Mouse (Mus musculus) intestine, embryonic 14.5 days (tissue): ENCODE results near the gene Gm11541. TPM values are rescaled to one million over a fixed set of nuclear protein-coding genes. Genes with fewer than 3 reads are reported as not detected.
"Not testable (repeated sequence)": the region's sequence is repeated elsewhere in the genome, so short reads cannot be mapped to it uniquely, and the experiment has no call there.

Experiments
- ATAC-seq: fragments of 200-750 bp; cut with Nextera tagmentation; replicated peaks from 2 replicates; pipeline ENCODE4 v1.8.0; 2017; ENCODE audit warnings: low read depth, moderate number of reproducible peaks, moderate TSS enrichment, moderate library complexity; ENCODE audit not compliant: low FRiP score, low TSS enrichment
- DNase-seq: peaks from one replicate; pipeline ENCODE4 v3.0.0-alpha.2; 2018; ENCODE audit warnings: low spot score
- H3K27ac ChIP-seq: fragments of 300-500 bp; sonication (generic); 2 replicates; pipeline ENCODE4 v1.5.1; 2014; ENCODE audit warnings: low read depth, mild to moderate bottlenecking, control low read depth
- H3K27me3 ChIP-seq: fragments of 300-500 bp; sonication (generic); replicated peaks from 2 replicates; pipeline ENCODE4 v1.6.1; 2014; ENCODE audit warnings: low read length, control low read depth; ENCODE audit not compliant: control insufficient read depth, insufficient read depth
- H3K36me3 ChIP-seq: fragments of 300-500 bp; sonication (generic); 2 replicates; pipeline ENCODE4 v1.6.1; 2014; ENCODE audit warnings: low read length, control low read depth; ENCODE audit not compliant: control insufficient read depth, insufficient read depth
- H3K4me1 ChIP-seq: fragments of 300-500 bp; sonication (generic); replicated peaks from 2 replicates; pipeline ENCODE4 v1.6.1; 2014; ENCODE audit warnings: low read length, control low read depth, mixed read lengths; ENCODE audit not compliant: control insufficient read depth, insufficient read depth
- H3K4me2 ChIP-seq: fragments of 300-500 bp; sonication (generic); 2 replicates; pipeline ENCODE4 v1.6.1; 2014; ENCODE audit warnings: low read length
- H3K4me3 ChIP-seq: fragments of 300-500 bp; sonication (generic); 2 replicates; pipeline ENCODE4 v1.5.1; 2014; ENCODE audit warnings: low read depth, low read length, control low read depth, mixed read lengths
- H3K9ac ChIP-seq: fragments of 300-500 bp; sonication (generic); 2 replicates; pipeline ENCODE4 v1.6.1; 2014; ENCODE audit warnings: mild to moderate bottlenecking, low read length
- H3K9me3 ChIP-seq: fragments of 300-500 bp; sonication (generic); 2 replicates; pipeline ENCODE4 v1.6.1; 2016; ENCODE audit warnings: low read length, control low read depth; ENCODE audit not compliant: control insufficient read depth
- WGBS: fragments of 180-500 bp; shearing (Covaris S2); extraction: QIAGEN DNeasy Blood & Tissue Kit; methylation state at CpG from one replicate; pipeline ENCODE4 v1.1.7; 2014; 5-methylcytosine and 5-hydroxymethylcytosine counted together
- polyA plus RNA-seq: library from polyadenylated mRNA; unstranded; fragments of >200 nt; fragmentation: Nextera tagmentation; extraction: Ambion mirVana; gene quantifications from 2 replicates; pipeline ENCODE4 v1.2.1, GENCODE M21; 2014

Gm11541 gene
- polyA plus RNA-seq, 1 experiment from 2014 or later = 0.89 TPM

DNA sequence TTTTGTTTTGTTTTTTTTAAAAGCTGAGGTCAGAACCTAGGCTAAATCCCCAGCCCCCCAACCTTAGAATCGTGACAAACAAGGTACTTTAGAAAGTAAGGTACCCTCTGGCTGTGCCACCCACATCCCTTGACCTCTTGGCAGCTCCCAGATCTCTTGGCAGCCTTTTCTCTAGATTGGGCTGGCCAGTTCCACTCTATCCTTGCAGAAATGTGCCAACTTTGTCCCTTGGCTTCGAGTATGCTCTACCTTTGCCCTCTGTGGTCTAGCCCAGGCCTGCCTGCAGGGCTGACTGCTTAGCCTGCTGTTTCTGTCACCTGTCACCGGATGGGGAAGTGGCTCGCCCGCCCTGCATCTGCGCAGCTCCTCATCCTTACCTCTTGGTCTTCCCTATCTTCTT, 39.0 kb downstream of the Gm11541 start:
- Histone ChIP-seq H3K9ac (no peak overlapping the region), H3K27me3 (no peaks in the 10 kb centered on the region), H3K4me3 (no peak overlapping the region), H3K4me1 (no peaks in the 10 kb centered on the region), H3K36me3 (peaks cover 91% of the 10 kb centered on the region), H3K27ac (no peak overlapping the region), H3K4me2 (no peak overlapping the region), H3K9me3 (no peaks in the 10 kb centered on the region)
- DNase-seq (no peak), ATAC-seq (no peak)
- WGBS = 88% methylated on average over 6 of the region's 6 CpGs

DNA sequence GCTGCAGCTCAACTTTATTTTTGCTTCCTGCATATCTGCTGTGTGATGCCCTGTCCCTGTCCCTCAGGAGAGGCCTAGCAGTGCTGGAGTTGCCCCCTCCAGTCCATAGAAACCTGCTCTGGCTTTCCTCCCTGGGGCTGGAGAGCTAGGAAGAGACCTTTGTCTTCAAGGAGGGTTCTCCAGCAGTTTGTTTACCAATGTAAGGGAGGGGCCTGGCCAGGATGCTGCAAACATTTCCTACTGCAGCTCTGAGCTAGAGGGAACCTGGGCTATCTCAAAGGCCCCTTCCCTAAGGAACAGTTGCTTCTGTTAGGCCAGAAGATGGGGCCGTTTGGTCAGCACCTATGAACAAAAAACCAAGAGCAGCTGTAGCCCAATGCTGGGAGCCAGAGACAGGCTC, 43.0 kb downstream of the Gm11541 start:
- Histone ChIP-seq H3K36me3 (peaks cover 81% of the 10 kb centered on the region), H3K9ac (no peak overlapping the region), H3K27ac (no peak overlapping the region), H3K4me3 (no peak overlapping the region), H3K9me3 (no peaks in the 10 kb centered on the region), H3K27me3 (no peaks in the 10 kb centered on the region), H3K4me2 (no peak overlapping the region), H3K4me1 (no peaks in the 10 kb centered on the region)
- DNase-seq = no peak
- WGBS = 44% methylated on average over 1 of the region's 1 CpGs
- ATAC-seq = no peak

DNA sequence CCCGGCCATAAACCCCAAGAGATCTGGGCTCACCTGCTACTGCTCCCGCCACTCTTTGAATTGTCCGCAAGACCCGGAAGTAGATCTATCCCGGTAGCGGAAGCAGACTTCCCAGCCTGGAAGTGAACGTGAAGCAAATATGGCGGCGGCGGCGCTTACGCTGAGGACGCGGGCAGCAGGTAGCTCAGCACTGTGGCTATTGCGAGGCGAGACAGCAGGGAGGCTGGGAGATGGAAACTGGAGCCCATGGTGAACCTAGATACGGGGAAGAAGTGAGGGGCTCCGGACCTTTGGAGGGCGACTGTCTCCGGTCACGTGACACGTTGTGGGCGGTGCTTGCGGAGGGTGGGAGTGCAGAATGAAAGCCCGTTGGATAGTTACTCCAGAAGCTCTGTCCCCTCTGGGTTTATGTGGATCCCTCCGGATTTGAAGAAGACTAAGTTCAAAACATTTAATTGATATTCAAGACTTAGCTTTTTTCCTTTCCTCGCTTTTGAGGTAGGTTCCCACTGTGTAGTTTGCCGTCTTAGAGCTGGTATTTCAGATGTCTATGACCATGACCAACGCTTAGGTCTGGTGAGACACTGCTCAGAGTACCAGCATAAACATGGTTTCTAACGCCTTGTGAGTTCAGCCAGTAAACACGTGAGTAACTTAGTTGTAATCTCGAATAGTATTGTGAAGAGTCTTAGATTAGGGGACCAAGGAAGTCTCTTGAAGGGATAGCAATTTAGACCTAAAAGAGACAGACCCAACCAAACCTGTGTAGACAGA, 50.4 kb downstream of the Gm11541 start, which contains the start of the genes Mrpl27 and Eme1:
Gene Mrpl27, plus strand, starts transcription at position 105 of the 774 bp plus-strand sequence.
Gene Eme1, minus strand, starts transcription at position 302 of the 774 bp plus-strand sequence.
- 1% methylated on average over 32 of the region's 32 CpGs for WGBS
- H3K27me3 ChIP-seq = no peaks in the 10 kb centered on the region
- ATAC-seq (peak; percentile 91), DNase-seq (peak; percentile 96)
- peak within 1 kb of the TSS; percentile 79 for H3K4me3 ChIP-seq
- peak within 1 kb of the TSS; percentile 92 for H3K27ac ChIP-seq
- peak within 1 kb of the TSS; percentile 94 for H3K4me2 ChIP-seq
- H3K36me3 ChIP-seq = peaks cover 37% of the 10 kb centered on the region
- H3K9me3 ChIP-seq = no peaks in the 10 kb centered on the region
- H3K9ac ChIP-seq = peak within 1 kb of the TSS; percentile 67
- H3K4me1 ChIP-seq = peaks cover 8% of the 10 kb centered on the region

GRCm38 (mm10) chr11:94652973-94653372, 51.3 kb downstream of the Gm11541 start:
- no peak overlapping the region for H3K27ac ChIP-seq
- DNase-seq = no peak
- peak overlapping the region; percentile 79 for H3K4me3 ChIP-seq
- 39% methylated on average over 8 of the region's 8 CpGs for WGBS
- H3K4me2 ChIP-seq = peak overlapping the region; percentile 94
- H3K9ac ChIP-seq = peak overlapping the region; percentile 67
- no peaks in the 10 kb centered on the region for H3K27me3 ChIP-seq
- no peak for ATAC-seq
- no peaks in the 10 kb centered on the region for H3K9me3 ChIP-seq
- peaks cover 8% of the 10 kb centered on the region for H3K4me1 ChIP-seq
- H3K36me3 ChIP-seq = peaks cover 33% of the 10 kb centered on the region

DNA sequence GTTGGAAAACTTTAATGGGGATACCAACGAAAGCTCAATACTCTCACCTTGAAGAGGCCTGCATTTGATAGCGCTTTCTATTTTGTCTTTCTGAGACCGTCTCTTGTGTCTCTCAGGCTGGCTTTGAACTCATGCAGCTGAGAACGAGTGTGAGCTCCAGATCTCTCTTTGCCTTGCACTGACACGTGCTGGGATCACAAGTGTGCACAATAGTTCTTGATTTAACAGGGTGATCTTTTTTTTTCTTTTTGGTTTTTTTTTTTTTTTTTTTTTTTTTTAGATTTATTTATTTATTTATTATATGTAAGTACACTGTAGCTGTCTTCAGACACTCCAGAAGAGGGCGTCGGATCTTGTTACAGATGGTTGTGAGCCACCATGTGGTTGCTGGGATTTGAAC, 53.1 kb downstream of the Gm11541 start:
- H3K4me3 ChIP-seq, H3K4me1 ChIP-seq, H3K27me3 ChIP-seq, H3K4me2 ChIP-seq, ATAC-seq, H3K9ac ChIP-seq, DNase-seq, H3K9me3 ChIP-seq, H3K27ac ChIP-seq: not testable (repeated sequence)
- H3K36me3 ChIP-seq = peaks cover 35% of the 10 kb centered on the region
- WGBS = 98% methylated on average over 5 of the region's 7 CpGs

DNA sequence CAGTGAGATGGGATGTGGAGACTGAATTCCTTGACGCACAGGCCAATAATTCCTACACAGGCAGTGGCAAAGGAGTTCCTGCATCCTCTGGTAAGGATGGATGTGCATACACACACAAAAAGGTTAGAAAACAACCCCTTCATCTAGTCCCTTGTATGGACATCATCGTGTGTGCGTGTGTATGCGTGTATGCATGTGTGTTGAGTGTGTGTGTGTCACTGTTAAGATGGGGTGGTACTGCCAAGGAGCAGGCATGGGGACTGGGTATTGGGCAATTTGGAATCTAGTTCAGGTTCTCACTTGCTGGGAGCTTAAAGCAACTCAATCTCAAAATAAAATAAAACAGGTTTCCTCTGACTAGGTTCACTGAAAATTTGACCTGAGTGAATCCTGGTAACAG, 57.8 kb downstream of the Gm11541 start:
- no peaks in the 10 kb centered on the region for H3K4me1 ChIP-seq
- peaks cover 78% of the 10 kb centered on the region for H3K36me3 ChIP-seq

More for the DNA sequence above, 57.8 kb downstream of the Gm11541 start:
- Histone ChIP-seq H3K9ac (no peak overlapping the region), H3K27ac (no peak overlapping the region), H3K4me3 (no peak overlapping the region), H3K4me2 (no peak overlapping the region), H3K9me3 (no peaks in the 10 kb centered on the region), H3K27me3 (no peaks in the 10 kb centered on the region)
- DNase-seq (no peak), ATAC-seq (no peak)
- 95% methylated on average over 4 of the region's 4 CpGs for WGBS

Other genes with a start within 250 kb of the Gm11541 start
- gene Cacna1g, start 230.3 kb downstream of the Gm11541 start, polyA plus RNA-seq = 11.1 and 11.5 TPM in 2 replicates
- gene Spata20, start 218.3 kb downstream of the Gm11541 start, polyA plus RNA-seq = 0.08 and 0.24 TPM in 2 replicates
- gene Epn3, start 204.5 kb downstream of the Gm11541 start, polyA plus RNA-seq = 1.8 TPM in 2 replicates
- gene Mycbpap, start 182.8 kb downstream of the Gm11541 start, polyA plus RNA-seq = 1.8 and 2.5 TPM in 2 replicates
- 2.9 and 3.8 TPM in 2 replicates for gene Rsad1, start 155.2 kb downstream of the Gm11541 start, polyA plus RNA-seq
- gene Chad, start 139.5 kb downstream of the Gm11541 start, polyA plus RNA-seq = 0.77 and 1.2 TPM in 2 replicates
- gene Acsf2, start 102.6 kb downstream of the Gm11541 start, polyA plus RNA-seq = 5.7 TPM in 2 replicates
- gene Lrrc59, start 74.7 kb downstream of the Gm11541 start, polyA plus RNA-seq = 168 and 180 TPM in 2 replicates
- gene Mrpl27, start 50.7 kb downstream of the Gm11541 start, polyA plus RNA-seq = 137 and 142 TPM in 2 replicates
- gene Eme1, start 50.5 kb downstream of the Gm11541 start, polyA plus RNA-seq = 25.2 and 26.0 TPM in 2 replicates
- 19.9 and 21.1 TPM in 2 replicates for gene Xylt2, start 27.0 kb downstream of the Gm11541 start, polyA plus RNA-seq
- gene Cdc34b, start 37.3 kb upstream of the Gm11541 start, polyA plus RNA-seq = 0.20 TPM in 1 of 2 replicates, not detected in the other
- not detected in 2 replicates for gene Tmem92, start 78.2 kb upstream of the Gm11541 start, polyA plus RNA-seq
- gene Col1a1, start 231.7 kb upstream of the Gm11541 start, polyA plus RNA-seq = 841 and 905 TPM in 2 replicates